Mouse (Mus musculus): ENCODE data around the gene Ros1.

- TF ChIP-seq CTCF (IDR thresholded peaks at IDR 0.05; ENCODE audit: low read depth), result no peak
- TF ChIP-seq EP300 (optimal IDR thresholded peaks at IDR 0.05), result no peak
Observed at GRCm38 (mm10) chr10:52025821-52026220, 169.2 kb downstream of the Ros1 start.
